Mouse (Mus musculus) bone marrow, adult 2 months (tissue): ENCODE measurements at regions not wholly inside any gene's neighbourhood (a gene's known extent, or its start where the extent isn't known, plus 50 kb on each side); places are given as distances from the start of the nearest gene placed in this dataset.

Experiments used
- CTCF ChIP-seq: fragments of 200-500 bp; IDR thresholded peaks from 2 replicates; pipeline ENCODE4 v1.5.1; 2011; ENCODE audit warnings: low read length, control low read depth; ENCODE audit not compliant: control insufficient read depth, insufficient read depth
- POLR2A ChIP-seq: fragments of 200-500 bp; IDR thresholded peaks from 2 replicates; pipeline ENCODE4 v1.6.1; 2011; ENCODE audit warnings: low read depth, mild to moderate bottlenecking, control low read depth, low read length, borderline replicate concordance; ENCODE audit not compliant: control insufficient read depth

DNA sequence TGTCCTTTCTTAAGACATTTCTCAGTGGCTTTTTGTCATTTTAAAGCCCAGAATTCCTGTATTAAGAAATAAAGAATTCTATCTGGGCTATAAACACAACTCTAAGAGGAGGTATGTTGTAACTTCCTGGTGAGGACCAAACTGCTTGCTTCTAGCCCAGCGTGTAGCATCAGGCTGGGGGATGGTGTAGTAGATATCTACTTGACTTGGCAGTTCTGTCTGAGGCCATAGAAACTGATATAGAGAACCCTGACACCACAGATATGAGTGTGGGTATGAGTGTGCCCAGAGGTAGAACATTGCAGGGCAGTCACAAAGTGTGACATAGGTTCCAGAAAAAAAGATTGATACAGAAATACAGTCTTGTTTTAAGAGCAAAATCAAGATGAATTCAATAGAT is 83.9 kb upstream of the Pum3 start:
- TF ChIP-seq CTCF (no peak), POLR2A (no peak)
